Mouse (Mus musculus): ENCODE results near the gene Tcte1.

Tcte1 gene

GRCm38 (mm10) chr17:45547461-45548190 lies 24.4 kb downstream of the Tcte1 start:
- no peak for DNase-seq (ENCODE audit: low spot score in 2 of 2)

GRCm38 (mm10) chr17:45548541-45549512 lies 25.6 kb downstream of the Tcte1 start:
- DNase-seq (ENCODE audit: low spot score in 2 of 2) = no peak

DNA sequence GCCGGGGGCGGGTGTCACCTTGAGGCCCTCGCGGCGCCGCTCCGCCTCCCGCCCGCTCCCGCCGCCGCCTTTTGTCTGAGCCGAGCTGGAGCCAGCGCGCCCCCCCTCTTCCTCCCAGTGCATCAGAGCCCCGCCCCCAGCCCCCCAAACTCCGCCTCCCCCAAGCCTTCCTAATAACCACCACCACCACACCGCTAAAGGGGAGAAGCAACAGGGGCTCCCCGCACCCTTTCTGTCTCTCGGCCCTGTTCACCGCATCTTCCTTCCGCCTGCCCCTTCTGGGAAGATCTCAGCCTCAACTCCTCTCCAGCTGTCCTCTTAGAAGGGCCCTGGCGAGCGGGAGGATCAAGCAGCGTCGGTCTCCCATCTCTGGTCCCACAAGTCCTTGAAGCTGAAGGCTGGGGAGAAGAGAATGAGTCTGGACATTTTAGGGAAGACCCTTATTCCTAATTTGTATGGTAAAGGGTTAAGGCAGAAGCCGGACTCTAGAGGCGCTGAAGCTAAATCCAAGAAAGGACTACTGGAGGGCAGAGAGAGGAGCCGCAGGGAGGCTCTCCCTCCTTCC lies 26.5 kb downstream of the Tcte1 start, which contains the start of gene Tmem151b:
Gene Tmem151b, minus strand, starts transcription at position 61 of the 565 bp plus-strand sequence.
- DNase-seq (ENCODE audit: low spot score in 2 of 2) = no peak

DNA sequence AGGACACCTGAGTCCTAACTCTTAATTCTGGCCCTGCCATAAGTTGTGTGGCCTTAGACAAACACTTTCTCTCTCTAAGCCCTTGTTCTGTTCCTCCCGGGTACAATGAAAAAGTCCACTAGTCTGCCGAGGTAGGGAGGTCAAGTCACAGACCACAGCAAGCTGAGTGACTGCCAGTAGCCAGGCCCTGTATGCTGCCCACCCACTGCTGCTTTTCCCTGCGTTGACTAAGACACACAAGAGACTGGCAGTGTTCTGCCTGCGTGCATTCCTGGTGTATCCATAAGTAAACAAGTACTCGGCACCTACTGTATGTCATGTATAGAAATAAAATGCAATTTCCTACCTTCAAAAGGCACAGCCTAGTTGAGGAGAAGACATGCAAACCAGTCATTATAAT lies 27.0 kb downstream of the Tcte1 start:
- DNase-seq (ENCODE audit: low spot score in 2 of 2) = no peak

DNA sequence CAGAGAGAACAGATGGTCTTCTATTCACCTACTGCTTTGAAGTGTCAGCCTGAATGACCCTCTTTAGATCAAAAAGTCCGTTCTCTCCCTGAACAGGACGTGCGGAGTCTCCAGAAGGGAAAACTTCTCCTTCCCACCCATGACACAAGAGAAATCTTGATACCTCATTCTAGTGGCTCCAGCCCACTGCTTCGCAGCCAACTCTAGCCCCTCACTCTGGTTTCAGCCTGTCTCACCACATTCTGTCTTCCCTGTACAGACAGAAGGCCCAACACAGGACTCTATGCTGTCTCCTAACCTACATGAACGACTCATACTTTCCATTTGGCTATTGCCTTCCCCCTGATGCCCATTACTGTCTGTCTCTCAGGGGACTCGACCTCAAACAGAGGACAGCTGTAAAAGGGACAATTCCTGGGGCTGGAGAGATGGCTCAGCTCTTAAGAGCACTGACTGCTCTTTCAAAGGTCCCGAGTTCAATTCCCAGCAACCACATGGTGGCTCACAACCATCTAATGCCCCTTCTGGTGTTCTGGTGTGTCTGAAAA lies 28.1 kb downstream of the Tcte1 start:
- no peak for DNase-seq (ENCODE audit: low spot score in 2 of 2)

- DNase-seq (ENCODE audit: low spot score in 2 of 2) = peak in 1 of 2 experiments; percentile 76
Observed at GRCm38 (mm10) chr17:45551816-45552451, 28.7 kb downstream of the Tcte1 start.

- DNase-seq (ENCODE audit: low spot score in 2 of 2) = no peak
Observed at GRCm38 (mm10) chr17:45553065-45553464, 29.8 kb downstream of the Tcte1 start.

GRCm38 (mm10) chr17:45554420-45554819 lies 31.2 kb downstream of the Tcte1 start:
- DNase-seq (ENCODE audit: low spot score in 2 of 2) = no peak

DNA sequence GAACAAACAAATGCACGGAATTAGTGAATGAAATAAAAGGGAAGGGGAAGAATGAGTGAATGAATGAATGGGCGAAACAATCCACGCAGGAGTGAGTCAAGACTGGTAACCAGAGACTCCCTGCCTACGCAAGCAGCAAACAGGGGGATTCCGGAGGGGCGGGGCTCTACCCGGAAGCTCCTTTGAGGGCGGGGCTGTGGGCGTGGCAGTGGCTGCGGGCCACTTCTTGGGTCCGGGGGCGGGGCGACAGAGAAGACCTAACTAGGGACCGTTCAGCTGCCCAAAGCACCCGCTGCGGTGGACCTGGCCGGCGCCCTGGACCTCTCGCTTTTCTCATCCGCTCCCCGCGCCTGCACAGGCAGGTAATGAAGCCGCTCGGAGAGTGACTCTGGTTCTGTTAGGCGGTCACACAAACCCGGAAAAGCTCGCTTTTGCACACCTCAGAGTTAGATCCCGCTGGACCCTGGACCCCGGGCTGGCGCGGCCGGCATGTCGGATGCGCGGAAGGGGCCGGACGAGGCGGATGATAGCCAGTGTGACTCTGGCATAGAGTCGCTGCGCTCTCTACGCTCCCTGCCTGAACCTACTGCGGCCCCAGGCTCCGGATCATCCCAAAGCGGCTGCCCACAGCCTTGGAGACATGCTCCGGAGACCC lies 32.3 kb downstream of the Tcte1 start, which contains the start of gene Nfkbie:
Gene Nfkbie, plus strand, starts transcription at position 252 of the 655 bp plus-strand sequence.
- peak; percentile 79 to 86 for DNase-seq (ENCODE audit: low spot score in 2 of 2)

GRCm38 (mm10) chr17:45556107-45556489 lies 32.9 kb downstream of the Tcte1 start:
- no peak for DNase-seq (ENCODE audit: low spot score in 2 of 2)

GRCm38 (mm10) chr17:45556514-45557245 lies 33.4 kb downstream of the Tcte1 start:
- no peak for DNase-seq (ENCODE audit: low spot score in 2 of 2)

DNA sequence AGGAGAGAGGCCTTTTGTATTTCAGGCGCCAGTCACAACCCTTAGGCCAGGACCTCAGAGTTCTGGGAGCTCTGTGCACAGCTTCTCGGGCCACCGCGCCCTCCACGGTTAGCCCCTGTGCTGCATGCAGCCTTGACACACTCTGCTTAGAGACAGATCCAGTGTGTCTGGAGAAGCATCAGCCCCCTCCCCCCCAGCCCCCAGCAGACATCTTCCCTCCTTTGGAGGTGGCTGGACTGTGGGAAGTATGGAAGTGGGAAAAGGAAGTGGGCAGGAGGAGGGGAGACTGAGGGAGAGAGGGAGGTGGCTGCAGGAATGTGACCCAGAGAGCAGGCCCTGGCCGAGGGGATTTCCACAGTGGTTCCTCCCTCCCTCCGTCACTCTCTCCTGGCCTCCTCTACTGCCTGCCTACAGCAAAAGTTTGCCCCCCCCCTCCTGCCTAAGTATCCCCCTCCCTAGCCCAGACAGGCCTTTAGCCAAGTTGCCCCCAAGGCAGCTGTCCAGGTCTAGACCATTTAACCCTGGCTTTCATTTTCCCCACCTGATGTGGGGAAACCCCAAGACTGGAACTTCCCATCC lies 34.1 kb downstream of the Tcte1 start:
- DNase-seq (ENCODE audit: low spot score in 2 of 2) = no peak

- DNase-seq (ENCODE audit: low spot score in 2 of 2) = no peak
Observed at GRCm38 (mm10) chr17:45557998-45558862, 35.0 kb downstream of the Tcte1 start.

GRCm38 (mm10) chr17:45559732-45560525 lies 36.7 kb downstream of the Tcte1 start:
- no peak for DNase-seq (ENCODE audit: low spot score in 2 of 2)

DNA sequence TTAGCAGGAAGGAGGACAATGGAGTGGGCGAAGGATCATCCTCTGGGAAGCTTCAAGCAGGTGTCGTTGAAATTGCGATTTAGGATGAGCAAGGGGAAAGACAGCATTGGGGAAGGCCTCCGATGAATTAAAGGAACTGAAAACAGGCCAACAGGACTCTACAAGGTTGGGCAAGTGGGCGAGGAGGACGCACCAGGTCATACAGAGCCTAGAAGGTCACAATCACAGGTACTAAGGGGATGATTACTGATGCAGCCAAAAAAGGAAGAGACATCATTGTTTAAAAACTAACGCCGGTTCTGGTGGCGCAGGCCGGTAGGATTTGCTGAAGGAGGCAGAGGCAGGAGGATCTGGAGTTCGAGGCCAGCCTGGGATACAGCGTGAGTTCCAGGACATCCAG lies 40.0 kb downstream of the Tcte1 start:
- no peak for DNase-seq (ENCODE audit: low spot score in 2 of 2)

DNA sequence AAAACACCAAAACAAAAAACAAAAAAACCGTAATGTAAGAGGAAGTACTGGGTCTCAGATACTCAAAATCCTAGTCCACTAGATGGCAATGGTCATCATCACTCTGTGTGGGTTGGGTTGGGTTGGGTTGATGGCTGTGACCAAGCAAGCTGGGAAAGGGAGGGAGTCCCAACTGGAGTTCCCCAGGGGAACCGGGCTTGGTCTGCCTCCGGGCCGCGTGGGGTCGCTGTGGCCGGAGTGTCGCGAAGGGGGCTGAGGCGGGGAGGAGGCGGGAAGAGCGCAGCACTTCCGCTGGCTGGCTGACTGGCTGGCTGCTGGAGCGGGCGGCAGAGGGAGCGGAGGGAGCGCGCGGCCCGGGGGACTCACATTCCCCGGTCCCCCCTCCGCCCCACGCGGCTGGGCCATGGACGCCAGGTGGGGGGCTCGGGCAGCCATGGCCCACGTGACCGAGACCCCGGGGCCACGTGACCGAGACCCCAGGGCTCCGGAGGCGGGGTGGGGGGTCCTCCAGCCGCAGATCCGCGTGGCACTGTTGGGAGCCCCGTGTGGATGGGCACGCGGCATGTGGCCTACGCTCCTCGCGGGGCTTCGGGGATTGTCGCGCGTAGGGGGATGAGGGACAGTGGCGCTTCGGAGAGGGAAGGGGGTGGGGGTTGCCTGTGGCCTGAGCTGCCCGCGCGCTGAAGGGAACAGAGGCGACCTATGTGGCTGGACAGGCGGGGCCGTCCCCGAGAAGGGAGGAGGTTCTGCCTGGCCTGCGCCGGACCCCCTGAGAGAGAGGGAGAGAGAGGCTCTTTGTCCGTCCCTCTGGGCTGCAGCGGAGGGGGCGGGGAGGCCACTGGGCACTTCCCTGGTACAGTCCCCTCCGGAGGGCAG lies 40.7 kb downstream of the Tcte1 start, which contains the start of gene Slc35b2:
Gene Slc35b2, plus strand, starts transcription at position 220 of the 876 bp plus-strand sequence.
- peak; percentile 83 for DNase-seq (ENCODE audit: low spot score in 2 of 2)

GRCm38 (mm10) chr17:45564531-45565084 lies 41.4 kb downstream of the Tcte1 start:
- DNase-seq (ENCODE audit: low spot score in 2 of 2) = no peak
